Mouse (Mus musculus) MEL (cell line): ENCODE results near the gene Ovol2. TPM values are rescaled to one million over a fixed set of nuclear protein-coding genes. Genes with fewer than 3 reads are reported as not detected.

Experiments
- DNase-seq: peaks from one replicate; pipeline ENCODE4 v3.0.0; 2011; ENCODE audit warnings: low read depth, low spot score
- H3K27ac ChIP-seq: 2 replicates; pipeline ENCODE4 v1.5.1; 2012; ENCODE audit warnings: low read depth, mild to moderate bottlenecking, control low read depth, low read length, moderate library complexity; ENCODE audit not compliant: control insufficient read depth
- H3K27me3 ChIP-seq, 2 experiments: fragments of 150-350 bp in 1 of 2; sonication (generic) in 1 of 2; 2 replicates each; pipeline ENCODE4 v1.6.1; 2012; ENCODE audit warnings: low read length in 2 of 2, mild to moderate bottlenecking in 2 of 2, improper control_type of control experiment in 1 of 2, moderate library complexity in 1 of 2; ENCODE audit not compliant: insufficient read depth in 2 of 2, control insufficient read depth in 1 of 2
- H3K36me3 ChIP-seq, 2 experiments: 2 replicates each; pipeline ENCODE4 v1.6.1; 2012 to 2014; ENCODE audit warnings: low read length in 2 of 2, improper control_type of control experiment in 1 of 2, inconsistent platforms in 1 of 2, mild to moderate bottlenecking in 1 of 2; ENCODE audit not compliant: insufficient read depth in 2 of 2, control insufficient read depth in 1 of 2
- H3K4me1 ChIP-seq, 2 experiments: fragments of 150-350 bp in 1 of 2; sonication (generic) in 1 of 2; 2 replicates each; pipeline ENCODE4 v1.6.1; 2012; ENCODE audit warnings: low read length in 2 of 2, improper control_type of control experiment in 1 of 2, mild to moderate bottlenecking in 1 of 2; ENCODE audit not compliant: insufficient read depth in 2 of 2, control insufficient read depth in 1 of 2
- H3K4me3 ChIP-seq, 2 experiments: fragments of 150-350 bp in 1 of 2; sonication (generic) in 1 of 2; 2 replicates each; pipeline ENCODE4 v1.5.1; 2012; ENCODE audit warnings: low read depth in 2 of 2, low read length in 2 of 2, mild to moderate bottlenecking in 2 of 2, moderate library complexity in 2 of 2, control low read depth in 1 of 2, improper control_type of control experiment in 1 of 2; ENCODE audit not compliant: control insufficient read depth in 1 of 2, insufficient read depth in 1 of 2
- H3K79me2 ChIP-seq: 2 replicates; pipeline ENCODE4 v1.6.1; 2012; ENCODE audit warnings: mild to moderate bottlenecking, low read length, moderate library complexity; ENCODE audit not compliant: control insufficient read depth, poor library complexity, insufficient read depth
- H3K9ac ChIP-seq: 2 replicates; pipeline ENCODE4 v1.6.1; 2012; ENCODE audit warnings: low read depth, mild to moderate bottlenecking, control low read depth, low read length, moderate library complexity; ENCODE audit not compliant: control insufficient read depth, poor library complexity, severe bottlenecking
- H3K9me3 ChIP-seq: fragments of 150-350 bp; sonication (generic); replicated peaks from 2 replicates; pipeline ENCODE4 v1.6.1; 2012; ENCODE audit warnings: mild to moderate bottlenecking, low read length, improper control_type of control experiment, moderate library complexity; ENCODE audit not compliant: insufficient read depth
- BHLHE40 ChIP-seq: IDR thresholded peaks from 2 replicates; pipeline ENCODE4 v1.6.1; 2012; ENCODE audit warnings: low read depth, mild to moderate bottlenecking, inconsistent platforms, low read length, improper control_type of control experiment, borderline replicate concordance
- CHD1 ChIP-seq: IDR thresholded peaks from 2 replicates; pipeline ENCODE4 v1.6.1; 2012; ENCODE audit warnings: low read depth, mild to moderate bottlenecking, inconsistent platforms, low read length, improper control_type of control experiment
- CHD2 ChIP-seq: IDR thresholded peaks from 2 replicates; pipeline ENCODE4 v1.6.1; 2011; ENCODE audit warnings: low read length, improper control_type of control experiment
- CTCF ChIP-seq, 3 experiments: IDR thresholded peaks in 2 of 3; conservative IDR thresholded peaks in 1 of 3; 2 replicates each; pipeline ENCODE4 v1.5.1; 2011 to 2012; ENCODE audit warnings: low read length in 3 of 3, low read depth in 2 of 3, mild to moderate bottlenecking in 2 of 3, improper control_type of control experiment in 1 of 3, inconsistent platforms in 1 of 3, mixed read lengths in 1 of 3, moderate library complexity in 1 of 3; ENCODE audit not compliant: control insufficient read depth in 1 of 3, insufficient read depth in 1 of 3, poor library complexity in 1 of 3, severe bottlenecking in 1 of 3
- E2F4 ChIP-seq: IDR thresholded peaks from 2 replicates; pipeline ENCODE4 v1.6.1; 2011; ENCODE audit warnings: low read depth, low read length, improper control_type of control experiment, borderline replicate concordance
- ELF1 ChIP-seq: IDR thresholded peaks from 2 replicates; pipeline ENCODE4 v1.6.1; 2014; ENCODE audit warnings: low read depth, mild to moderate bottlenecking, inconsistent platforms, low read length, improper control_type of control experiment, moderate library complexity
- GATA1 ChIP-seq: IDR thresholded peaks from 2 replicates; pipeline ENCODE4 v1.6.1; 2011; ENCODE audit warnings: low read depth, low read length, improper control_type of control experiment
- HCFC1 ChIP-seq: IDR thresholded peaks from 2 replicates; pipeline ENCODE4 v1.6.1; 2012; ENCODE audit warnings: low read depth, mild to moderate bottlenecking, inconsistent platforms, low read length, improper control_type of control experiment, moderate library complexity
- JUND ChIP-seq: IDR thresholded peaks from 2 replicates; pipeline ENCODE4 v1.6.1; 2011; ENCODE audit warnings: low read depth, mild to moderate bottlenecking, improper control_type of control experiment, low read length
- KAT2A ChIP-seq: conservative IDR thresholded peaks from 2 replicates; pipeline ENCODE4 v1.6.1; 2012; ENCODE audit warnings: low read depth, low read length, improper control_type of control experiment, inconsistent platforms
- MEF2A ChIP-seq: IDR thresholded peaks from 2 replicates; pipeline ENCODE4 v1.6.1; 2014; ENCODE audit warnings: low read depth, mild to moderate bottlenecking, inconsistent platforms, low read length, improper control_type of control experiment; ENCODE audit not compliant: poor library complexity, insufficient replicate concordance, severe bottlenecking; ENCODE audit errors: extremely low read depth
- MYB ChIP-seq: IDR thresholded peaks from 2 replicates; pipeline ENCODE4 v1.6.1; 2011; ENCODE audit warnings: mild to moderate bottlenecking, low read depth, low read length, improper control_type of control experiment
- MYC ChIP-seq: IDR thresholded peaks from 2 replicates; pipeline ENCODE4 v1.6.1; 2011; ENCODE audit warnings: low read depth, mild to moderate bottlenecking, low read length, improper control_type of control experiment, moderate library complexity
- NELFE ChIP-seq: IDR thresholded peaks from 2 replicates; pipeline ENCODE4 v1.6.1; 2011; ENCODE audit warnings: low read depth, low read length, improper control_type of control experiment
- POLR2A ChIP-seq, 2 experiments: IDR thresholded peaks; 2 replicates each; pipeline ENCODE4 v1.6.1; 2011 to 2012; ENCODE audit warnings: low read length in 2 of 2, mild to moderate bottlenecking in 2 of 2, control low read depth in 1 of 2, improper control_type of control experiment in 1 of 2, low read depth in 1 of 2, moderate library complexity in 1 of 2; ENCODE audit not compliant: control insufficient read depth in 1 of 2, insufficient read depth in 1 of 2, poor library complexity in 1 of 2
- POLR2AphosphoS2 ChIP-seq: IDR thresholded peaks from 2 replicates; pipeline ENCODE4 v1.6.1; 2011; ENCODE audit warnings: low read length, improper control_type of control experiment
- POLR2AphosphoS5 ChIP-seq: IDR thresholded peaks from 2 replicates; pipeline ENCODE4 v1.6.1; 2012; ENCODE audit warnings: low read depth, borderline replicate concordance, mild to moderate bottlenecking, inconsistent platforms, low read length, moderate library complexity, mixed read lengths
- RAD21 ChIP-seq: IDR thresholded peaks from 2 replicates; pipeline ENCODE4 v1.6.1; 2011; ENCODE audit warnings: mild to moderate bottlenecking, low read depth, low read length, improper control_type of control experiment
- RCOR1 ChIP-seq: IDR thresholded peaks from 2 replicates; pipeline ENCODE4 v1.6.1; 2012; ENCODE audit warnings: low read depth, mild to moderate bottlenecking, inconsistent platforms, low read length, improper control_type of control experiment
- SIN3A ChIP-seq: IDR thresholded peaks from 2 replicates; pipeline ENCODE4 v1.6.1; 2012; ENCODE audit warnings: low read length, improper control_type of control experiment, inconsistent platforms
- SMC3 ChIP-seq: IDR thresholded peaks from 2 replicates; pipeline ENCODE4 v1.6.1; 2011; ENCODE audit warnings: low read depth, low read length, improper control_type of control experiment
- TBP ChIP-seq: IDR thresholded peaks from 2 replicates; pipeline ENCODE4 v1.8.0; 2011; ENCODE audit warnings: low read depth, low read length, improper control_type of control experiment
- TCF12 ChIP-seq: IDR thresholded peaks from 2 replicates; pipeline ENCODE4 v1.6.1; 2014; ENCODE audit warnings: low read depth, mild to moderate bottlenecking, inconsistent platforms, low read length, improper control_type of control experiment, moderate library complexity
- UBTF ChIP-seq: IDR thresholded peaks from 2 replicates; pipeline ENCODE4 v1.6.1; 2012; ENCODE audit warnings: low read depth, mild to moderate bottlenecking, inconsistent platforms, low read length, improper control_type of control experiment, moderate library complexity, borderline replicate concordance; ENCODE audit not compliant: insufficient read depth
- USF1 ChIP-seq: IDR thresholded peaks from 2 replicates; pipeline ENCODE4 v1.6.1; 2014; ENCODE audit warnings: low read depth, mild to moderate bottlenecking, inconsistent platforms, low read length, improper control_type of control experiment, moderate library complexity
- ZKSCAN1 ChIP-seq: IDR thresholded peaks from 2 replicates; pipeline ENCODE4 v1.6.1; 2012; ENCODE audit warnings: low read depth, mild to moderate bottlenecking, inconsistent platforms, low read length, improper control_type of control experiment, moderate library complexity
- ZMIZ1 ChIP-seq: IDR thresholded peaks from 2 replicates; pipeline ENCODE4 v1.6.1; 2012; ENCODE audit warnings: low read depth, mild to moderate bottlenecking, inconsistent platforms, low read length, improper control_type of control experiment, moderate library complexity
- ZNF384 ChIP-seq: IDR thresholded peaks from 2 replicates; pipeline ENCODE4 v1.6.1; 2012; ENCODE audit warnings: low read depth, mild to moderate bottlenecking, inconsistent platforms, low read length, improper control_type of control experiment
- polyA plus RNA-seq, 2 experiments: library from polyadenylated mRNA; stranded (reverse) in 1 of 2; unstranded in 1 of 2; fragments of >175 nt in 1 of 2; fragments of >200 nt in 1 of 2; gene quantifications; 2 replicates each; pipeline versions ENCODE4 v1.2.1 to v1.2.4; 2012; ENCODE audit warnings: low replicate concordance in 2 of 2, low read depth in 1 of 2; ENCODE audit not compliant: insufficient read length in 2 of 2, insufficient read depth in 1 of 2, missing spikeins in 1 of 2
- total RNA-seq: library from RNA; depleted of rRNA; stranded (reverse); fragments of 300-350 nt; gene quantifications from 2 replicates; pipeline ENCODE4 v1.2.3, GENCODE M21; 2012

Ovol2 gene
- total and polyA plus RNA-seq, 3 experiments: not detected

GRCm38 (mm10) chr2:144310273-144310672 is 21.7 kb downstream of the Ovol2 start:
- no peaks in the 10 kb centered on the region for H3K9me3 ChIP-seq
- H3K4me3 ChIP-seq: no peak overlapping the region
- H3K9ac ChIP-seq: no peak overlapping the region
- no peak overlapping the region for H3K27ac ChIP-seq
- no peaks in the 10 kb centered on the region for H3K79me2 ChIP-seq
- no peak for DNase-seq
- TF ChIP-seq CHD1 (no peak), USF1 (no peak), UBTF (no peak), CHD2 (no peak), TCF12 (no peak), ELF1 (no peak), SIN3A (no peak), E2F4 (no peak), POLR2AphosphoS5 (no peak), POLR2AphosphoS2 (no peak), POLR2A (IDR thresholded peaks at IDR 0.05; ENCODE audit: control insufficient read depth in 1 of 2, insufficient read depth in 1 of 2, low read depth in 1 of 2, low read length in 2 of 2, poor library complexity in 1 of 2) (no peak), ZMIZ1 (no peak), MEF2A (no peak), CTCF (IDR thresholded peaks at IDR 0.05 in 2 of 3, conservative IDR thresholded peaks at IDR 0.05 in 1 of 3; ENCODE audit: control insufficient read depth in 1 of 3, insufficient read depth in 1 of 3, low read depth in 2 of 3, low read length in 3 of 3, poor library complexity in 1 of 3, severe bottlenecking in 1 of 3) (no peak), BHLHE40 (no peak), KAT2A (no peak), TBP (no peak)
- H3K36me3 ChIP-seq: no peaks in the 10 kb centered on the region
- no peaks in the 10 kb centered on the region for H3K4me1 ChIP-seq
- H3K27me3 ChIP-seq: no peaks in the 10 kb centered on the region; a peak in 1 of 4 replicates

DNA sequence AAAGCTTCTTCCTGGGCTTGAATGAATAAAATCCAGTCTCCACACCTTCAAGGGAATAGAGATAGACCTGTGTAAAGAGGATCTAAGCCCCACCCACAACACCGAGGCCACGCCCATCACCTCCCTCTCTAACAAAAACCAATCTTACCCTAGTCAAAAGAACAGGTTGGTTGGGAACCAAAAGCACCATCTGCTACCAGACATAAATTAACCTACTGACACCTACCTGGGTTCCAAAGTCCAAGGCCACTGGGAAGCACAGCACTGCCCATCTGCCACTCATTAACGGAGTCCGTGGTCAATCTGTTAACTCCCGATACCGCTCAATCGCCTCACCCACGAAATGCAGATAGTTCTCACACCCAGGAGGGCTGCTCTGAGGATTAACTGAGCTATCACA is 23.4 kb downstream of the Ovol2 start:
- Histone ChIP-seq H3K79me2 (no peaks in the 10 kb centered on the region), H3K9ac (no peak overlapping the region), H3K27me3 (no peaks in the 10 kb centered on the region; a peak in 2 of 4 replicates), H3K4me3 (no peak overlapping the region), H3K27ac (no peak overlapping the region), H3K4me1 (no peaks in the 10 kb centered on the region), H3K36me3 (no peaks in the 10 kb centered on the region), H3K9me3 (no peaks in the 10 kb centered on the region)
- DNase-seq: no peak
- TF ChIP-seq MYB: no peak
- no peak for TF ChIP-seq ZKSCAN1
- TF ChIP-seq ZMIZ1: no peak
- no peak for TF ChIP-seq GATA1
- TF ChIP-seq HCFC1: no peak
- no peak for TF ChIP-seq MEF2A
- no peak for TF ChIP-seq RCOR1
- no peak for TF ChIP-seq RAD21
- no peak for TF ChIP-seq SIN3A
- TF ChIP-seq JUND: no peak
- TF ChIP-seq POLR2A (IDR thresholded peaks at IDR 0.05; ENCODE audit: control insufficient read depth in 1 of 2, insufficient read depth in 1 of 2, low read depth in 1 of 2, low read length in 2 of 2, poor library complexity in 1 of 2): no peak
- no peak for TF ChIP-seq MYC
- TF ChIP-seq ZNF384: no peak
- TF ChIP-seq E2F4: no peak
- no peak for TF ChIP-seq SMC3
- no peak for TF ChIP-seq NELFE
- no peak for TF ChIP-seq USF1
